Mouse (Mus musculus) stomach, postnatal 0 days (tissue): ENCODE measurements at regions not wholly inside any gene's neighbourhood (a gene's known extent, or its start where the extent isn't known, plus 50 kb on each side); places are given as distances from the start of the nearest gene placed in this dataset.

Experiments used
- CTCF ChIP-seq: IDR thresholded peaks from 2 replicates; pipeline ENCODE4 v1.5.1; 2016; ENCODE audit warnings: antibody characterized with exemption, low read depth, mild to moderate bottlenecking, moderate library complexity
- EP300 ChIP-seq: optimal IDR thresholded peaks from 2 replicates; pipeline ENCODE3; 2016; ENCODE audit warnings: antibody characterized with exemption

GRCm38 (mm10) chr2:133829406-133829805 is 277.4 kb downstream of the Bmp2 start:
- TF ChIP-seq CTCF (no peak), EP300 (no peak)
